Mouse (Mus musculus) adrenal gland, adult 2 months (tissue): Measurements from ENCODE around the gene Klhdc10. TPM values are rescaled to one million over a fixed set of nuclear protein-coding genes. Genes with fewer than 3 reads are reported as not detected.

Source experiments
- DNase-seq: peaks from one replicate; pipeline ENCODE4 v3.0.0; 2021
- polyA plus RNA-seq: library from polyadenylated mRNA; depleted of rRNA; stranded (reverse); fragments of >200 nt; gene quantifications from 2 replicates; pipeline ENCODE4 v1.2.3, GENCODE M21; 2012; rRNA removed
- total RNA-seq, 2 experiments: library from RNA; stranded (reverse); gene quantifications; 2 replicates each; pipeline ENCODE4 v1.2.3; 2021

Gene Klhdc10
- total and polyA plus RNA-seq, 3 experiments: 15.7 to 75.6 (median 57.8) TPM

DNA sequence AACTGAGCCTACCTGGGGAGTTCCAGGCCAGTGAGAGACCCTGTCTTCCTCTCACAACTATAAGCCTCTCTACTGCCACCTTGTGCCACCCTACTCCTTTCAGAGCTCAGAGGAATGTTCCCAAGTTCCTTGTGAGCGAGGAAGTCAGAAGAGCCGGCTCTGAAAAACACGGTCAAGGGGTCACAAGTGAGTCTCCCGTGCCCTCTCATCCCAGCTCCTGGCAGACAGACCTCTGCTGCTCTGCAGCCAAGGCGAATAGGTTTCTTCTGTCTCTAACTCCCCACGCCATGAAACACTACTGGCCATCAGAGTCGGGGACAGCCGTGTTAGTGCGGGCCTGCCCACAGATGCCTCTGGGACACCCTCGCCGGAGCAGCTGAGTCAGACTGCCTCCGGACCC is 67.0 kb downstream of the Klhdc10 start:
- DNase-seq: peak; percentile 49

DNA sequence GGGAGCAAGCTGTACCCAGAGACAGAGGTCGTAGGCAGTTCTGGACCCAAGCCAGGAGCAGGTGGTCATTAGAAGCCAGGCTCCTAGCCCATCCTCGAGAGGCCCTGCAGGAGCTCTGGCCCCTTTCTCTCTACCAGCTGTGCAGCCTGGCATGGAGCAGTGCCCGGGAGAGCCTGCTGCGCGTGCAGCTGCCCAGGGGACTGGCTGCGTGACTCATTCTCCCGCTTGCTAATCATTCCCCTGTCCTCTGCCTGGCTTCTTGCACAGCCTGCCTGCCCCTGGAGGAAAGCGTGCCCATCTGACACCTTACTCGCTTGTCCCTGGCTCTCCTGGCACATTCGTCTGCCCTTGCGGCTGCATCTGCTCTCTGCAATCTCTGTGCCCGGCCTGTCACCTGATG is 67.7 kb downstream of the Klhdc10 start:
- peak; percentile 83 for DNase-seq

DNA sequence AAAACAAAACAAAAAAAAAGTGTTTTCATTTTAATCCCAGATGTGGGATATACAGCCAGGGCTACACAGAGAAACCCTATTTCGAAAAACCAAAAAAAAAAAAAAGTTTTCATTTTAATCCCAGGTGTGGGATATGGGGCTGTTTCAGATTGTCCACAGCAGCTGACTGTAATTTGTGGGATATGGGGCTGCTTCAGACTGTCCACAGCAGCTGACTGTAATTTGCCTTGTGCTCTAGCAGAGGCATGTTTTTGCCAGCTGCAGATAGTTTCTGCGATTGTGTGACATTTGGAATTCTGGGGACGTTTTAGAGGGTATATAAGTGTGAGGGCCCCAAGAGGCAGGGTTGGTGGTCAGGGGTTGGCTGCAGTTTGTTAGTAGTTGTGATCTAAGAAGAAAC is 70.0 kb downstream of the Klhdc10 start:
- DNase-seq: no peak

DNA sequence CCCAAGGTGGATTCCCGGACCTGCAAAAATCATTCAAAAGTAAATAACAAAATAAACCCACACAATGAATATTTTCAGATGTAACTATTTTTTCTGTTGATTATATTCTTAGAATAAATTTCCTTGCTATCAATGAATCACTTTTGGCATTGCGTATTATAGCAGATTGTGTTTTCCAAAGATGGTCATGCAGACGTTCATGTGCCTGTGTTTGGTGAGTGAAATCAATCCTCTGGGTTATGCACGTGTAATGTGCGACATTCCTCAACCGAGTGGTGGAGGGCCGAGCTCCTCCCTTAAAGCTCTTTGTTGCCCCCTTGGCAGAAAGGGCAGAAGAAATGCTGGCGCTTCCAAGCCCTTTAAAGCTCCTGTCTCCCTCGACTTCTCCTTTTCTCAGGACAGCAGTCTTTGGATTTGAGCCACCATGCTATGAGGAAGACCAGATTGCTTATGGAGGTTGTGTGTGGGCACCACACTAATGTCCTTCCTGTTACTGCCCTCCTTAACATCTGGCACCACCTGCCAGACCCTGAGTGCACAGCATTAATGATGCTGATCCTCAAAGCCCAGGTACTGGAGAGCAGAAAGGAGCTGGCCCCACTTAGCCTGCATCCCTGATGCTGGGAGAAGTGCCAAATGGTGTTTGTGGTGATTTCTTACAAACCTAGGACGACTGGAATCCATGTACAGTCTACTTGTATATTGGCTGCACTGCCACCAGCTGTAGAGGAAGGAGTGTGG is 74.5 kb downstream of the Klhdc10 start:
- no peak for DNase-seq

DNA sequence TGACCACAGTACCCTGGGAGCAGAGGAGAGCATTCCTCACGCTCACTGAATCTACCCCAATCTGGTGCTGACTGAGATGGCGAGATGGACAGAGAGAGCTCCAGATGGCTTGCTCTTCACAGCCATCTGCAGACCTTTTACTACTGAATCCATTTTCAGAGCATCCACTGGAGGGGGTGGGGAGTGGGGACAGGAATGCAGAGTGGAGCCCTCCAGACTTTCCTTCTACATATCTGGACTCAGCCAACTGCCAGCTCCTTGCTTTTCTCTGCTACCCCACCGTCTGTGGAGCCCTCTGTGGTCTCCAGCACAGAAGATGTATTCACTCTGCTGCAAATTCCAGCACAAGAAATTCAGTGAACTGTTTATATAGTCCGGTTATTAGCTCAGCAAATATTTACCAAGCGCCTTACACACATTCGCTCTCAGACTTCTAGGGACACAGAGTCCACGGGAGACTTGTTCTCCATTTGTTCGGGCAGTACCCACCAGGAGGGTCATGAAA is 75.6 kb downstream of the Klhdc10 start:
- no peak for DNase-seq

DNA sequence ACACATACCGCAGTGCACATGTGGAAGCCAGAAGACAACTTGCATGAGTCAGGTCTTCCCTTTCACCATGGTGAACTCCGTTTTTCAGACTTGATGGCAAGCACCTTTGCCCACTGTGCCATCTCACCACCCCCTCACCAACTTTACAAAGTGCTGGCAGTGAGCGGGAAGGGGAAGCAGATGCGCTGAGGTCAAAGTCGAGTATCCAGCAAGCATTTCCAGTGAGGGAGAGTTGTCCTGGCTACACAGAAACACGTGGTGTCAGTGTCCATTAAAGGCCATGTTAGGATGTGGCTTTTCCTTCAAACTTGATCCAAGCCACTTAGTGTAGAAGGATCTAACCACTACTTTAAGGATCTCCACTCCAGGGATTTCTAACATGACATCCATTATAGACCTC is 76.1 kb downstream of the Klhdc10 start:
- no peak for DNase-seq

DNA sequence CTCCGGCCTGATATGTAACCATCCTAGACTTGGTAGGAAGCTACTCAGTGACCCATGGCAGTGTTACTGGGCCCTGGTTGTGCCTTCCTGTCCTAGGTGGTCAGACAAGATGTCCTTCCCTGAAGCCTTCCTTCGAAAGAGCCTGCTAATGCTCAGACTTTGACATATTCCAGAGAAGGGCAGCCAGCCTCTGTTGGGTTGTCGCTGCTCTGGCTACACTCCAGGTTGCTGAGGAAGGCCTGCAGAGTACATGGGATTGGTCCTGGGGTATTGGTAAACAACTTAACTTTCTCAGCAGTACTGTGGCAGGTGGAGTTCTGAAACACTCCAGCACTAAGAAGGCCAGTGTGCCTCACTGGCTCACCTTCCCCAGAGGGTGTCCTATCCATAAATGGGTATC is 77.8 kb downstream of the Klhdc10 start:
- DNase-seq: no peak

DNA sequence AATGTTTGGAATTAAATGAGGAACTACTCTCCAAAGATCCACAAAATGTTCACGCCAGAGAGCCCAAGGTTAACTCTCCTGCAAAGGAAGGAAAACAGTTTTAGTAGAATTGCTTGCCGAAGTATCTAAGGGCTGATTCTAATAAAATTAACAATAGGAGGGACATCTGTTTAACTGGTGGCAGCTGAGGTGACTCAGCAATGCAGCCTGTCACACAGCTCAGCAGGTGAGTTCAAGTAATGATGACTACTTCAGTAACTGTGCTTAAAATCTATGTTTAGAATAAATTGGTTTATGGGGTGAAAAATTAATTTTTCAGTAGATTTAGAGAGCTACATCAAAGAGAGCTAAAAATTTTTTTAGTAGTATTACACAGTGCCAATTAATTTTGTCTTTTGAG is 81.2 kb downstream of the Klhdc10 start:
- DNase-seq: no peak

DNA sequence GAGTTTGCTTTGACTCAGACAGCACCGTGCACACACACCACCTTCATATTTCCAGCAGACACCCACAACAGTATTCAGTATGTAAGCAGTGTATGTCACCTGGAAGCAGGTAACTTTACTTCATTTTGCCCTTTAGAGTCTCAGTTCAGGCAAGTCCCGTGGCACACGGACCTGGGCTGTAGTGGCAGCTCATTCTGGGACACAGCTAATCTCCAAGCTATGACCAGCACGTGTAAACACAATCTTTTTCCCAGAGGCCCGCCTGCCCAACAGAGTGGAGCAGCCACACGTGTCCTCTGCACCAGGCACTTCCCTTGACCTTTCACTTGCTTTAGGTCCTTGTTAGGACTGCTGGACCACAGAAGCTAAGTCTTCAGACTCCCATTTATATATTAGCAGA is 84.8 kb downstream of the Klhdc10 start:
- DNase-seq: no peak

DNA sequence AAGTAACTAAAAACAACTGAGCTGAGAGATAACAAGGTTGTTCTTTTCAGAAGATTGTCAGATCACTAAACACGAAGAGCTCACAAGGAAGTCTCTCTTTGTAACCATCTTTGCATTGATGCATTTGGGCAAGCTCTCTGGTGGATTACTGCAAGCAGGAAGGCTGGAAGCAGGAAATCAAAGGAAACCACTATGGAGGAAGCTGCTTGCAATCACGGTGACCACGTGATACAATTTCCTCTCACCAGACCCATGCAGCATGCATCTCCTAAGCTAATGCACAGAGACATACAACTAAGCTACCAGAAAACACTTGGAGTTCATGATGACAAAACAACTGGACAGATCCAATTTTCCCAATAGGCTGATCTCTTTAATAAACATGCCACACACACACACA is 97.4 kb downstream of the Klhdc10 start:
- DNase-seq: no peak

Other genes with a start within 250 kb of the Klhdc10 start
- 100 to 1,000 TPM in 1 of 2 experiments, 10 to 100 TPM in 1; 94.9 to 150 TPM for gene Ube2h, start 97.3 kb upstream of the Klhdc10 start, total RNA-seq
- 129 and 162 TPM in 2 replicates for gene Ube2h, start 97.3 kb upstream of the Klhdc10 start, polyA plus RNA-seq
- gene Zc3hc1, start 10.8 kb upstream of the Klhdc10 start, total RNA-seq: 10 to 100 TPM; 19.6 to 21.7 TPM
- gene Zc3hc1, start 10.8 kb upstream of the Klhdc10 start, polyA plus RNA-seq: 16.9 and 18.1 TPM in 2 replicates
- gene Tmem209, start 107.9 kb downstream of the Klhdc10 start, total RNA-seq: 10 to 100 TPM; 24.2 to 28.0 TPM
- gene Tmem209, start 107.9 kb downstream of the Klhdc10 start, polyA plus RNA-seq: 32.8 and 43.3 TPM in 2 replicates
- under 1 TPM in 1 of 2 experiments, not detected in 1; 0.28 TPM for gene Ssmem1, start 108.0 kb downstream of the Klhdc10 start, total RNA-seq
- not detected in 2 replicates for gene Ssmem1, start 108.0 kb downstream of the Klhdc10 start, polyA plus RNA-seq
- under 1 TPM; 0.69 to 0.98 TPM for gene Cpa2, start 139.7 kb downstream of the Klhdc10 start, total RNA-seq
- 0.10 TPM in 1 of 2 replicates, not detected in the other for gene Cpa2, start 139.7 kb downstream of the Klhdc10 start, polyA plus RNA-seq
- gene Cpa4, start 166.5 kb downstream of the Klhdc10 start, total RNA-seq: 1 to 10 TPM; 1.6 to 2.1 TPM
- gene Cpa4, start 166.5 kb downstream of the Klhdc10 start, polyA plus RNA-seq: 0.94 and 1.1 TPM in 2 replicates
- gene Cpa5, start 209.1 kb downstream of the Klhdc10 start, total RNA-seq: not detected
- gene Cpa5, start 209.1 kb downstream of the Klhdc10 start, polyA plus RNA-seq: not detected in 2 replicates
- not detected for gene Cpa1, start 237.3 kb downstream of the Klhdc10 start, total RNA-seq
- gene Cpa1, start 237.3 kb downstream of the Klhdc10 start, polyA plus RNA-seq: not detected in 2 replicates